9 mouse cellular contexts compared by ENCODE assay signal in the genomic region with DNA sequence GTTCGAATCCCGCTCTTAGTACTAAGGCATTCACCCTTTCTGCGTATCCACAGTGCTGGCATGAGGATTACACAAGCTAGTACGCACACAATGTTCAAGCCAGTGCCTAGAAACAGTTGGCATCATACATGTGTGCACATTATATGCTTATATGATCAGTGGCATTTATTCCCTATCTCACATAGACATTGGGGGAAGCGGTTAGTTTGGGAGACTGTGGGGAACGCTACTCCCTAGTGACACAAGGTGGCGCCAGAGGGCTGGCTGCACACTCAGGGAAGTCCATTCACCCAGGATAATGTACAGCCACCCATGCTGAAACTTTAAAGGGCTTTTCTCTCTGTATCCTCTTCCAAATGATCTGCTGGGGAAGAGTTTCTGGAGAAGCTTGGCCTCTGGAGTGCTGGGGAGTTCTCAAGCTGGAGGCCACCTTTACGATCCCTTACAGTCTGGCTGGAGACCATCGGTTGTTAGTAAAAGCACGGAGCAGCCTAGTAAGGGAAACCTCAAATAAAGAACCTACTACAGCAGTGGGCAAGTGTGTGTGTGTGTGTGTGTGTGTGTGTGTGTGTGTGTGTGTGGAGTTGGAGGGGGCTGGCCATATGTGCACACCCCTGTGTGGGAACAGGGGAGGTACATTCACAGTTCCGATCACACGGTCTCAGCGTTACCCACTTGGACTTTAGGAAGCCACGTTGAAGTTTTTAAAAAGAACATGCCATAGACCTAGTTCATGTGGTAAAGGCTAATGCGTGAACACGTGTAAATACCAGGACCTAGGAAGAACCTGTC.
DNase-seq lines count a peak whose midpoint lies in the region; ATAC-seq and TF ChIP-seq lines count a peak whose summit lies in the region.
"Had no signal": no experiment of that assay in that cellular context is flagged by ENCODE, and none has a peak within 500 bp of the region (broad histone marks: within the 10 kb centered on the region; RNA-seq: fewer than 3 reads in every experiment).

No protein-coding gene starts in this region.

- no peaks in the 10 kb centered on the region for H3K9me3 ChIP-seq in forebrain, postnatal 0 days (ENCODE audit: low read length)
- H3K9me3 ChIP-seq in hindbrain, embryonic 14.5 days (ENCODE audit: control insufficient read depth, low read length), result no peaks in the 10 kb centered on the region
- H3K9me3 ChIP-seq: heart, embryonic 13.5 days had no signal

- 76% methylated on average over 16 of the region's 16 CpGs for WGBS in forebrain, postnatal 0 days
- WGBS in hindbrain, embryonic 14.5 days, result 80% methylated on average over 16 of the region's 16 CpGs

- no peak overlapping the region for H3K4me3 ChIP-seq in forebrain, postnatal 0 days (ENCODE audit: low read depth, low read length)
- H3K4me3 ChIP-seq in hindbrain, embryonic 14.5 days (replicated peaks; ENCODE audit: low read length), result no peak overlapping the region
- H3K4me3 ChIP-seq: heart, embryonic 13.5 days had no signal

- H3K36me3 ChIP-seq in forebrain, postnatal 0 days (ENCODE audit: insufficient read depth), result no peaks in the 10 kb centered on the region
- no peaks in the 10 kb centered on the region for H3K36me3 ChIP-seq in hindbrain, embryonic 14.5 days (replicated peaks; ENCODE audit: control insufficient read depth, insufficient read depth)

- H3K27me3 ChIP-seq in forebrain, postnatal 0 days (ENCODE audit: insufficient read depth, low read length), result no peaks in the 10 kb centered on the region
- H3K27me3 ChIP-seq in hindbrain, embryonic 14.5 days (ENCODE audit: control insufficient read depth, insufficient read depth, low read length), result no peaks in the 10 kb centered on the region

- peak; percentile 91 for ATAC-seq in forebrain, postnatal 0 days
- ATAC-seq in hindbrain, embryonic 14.5 days (ENCODE audit: low FRiP score), result peak; percentile 68; the same call in 1 of the 2 replicates

- no peak overlapping the region for H3K27ac ChIP-seq in forebrain, postnatal 0 days (ENCODE audit: low read depth, low read length)
- H3K27ac ChIP-seq in hindbrain, embryonic 14.5 days, result no peak overlapping the region
- H3K27ac ChIP-seq: heart, embryonic 13.5 days had no signal

- H3K4me1 ChIP-seq in forebrain, postnatal 0 days (ENCODE audit: insufficient read depth), result peaks cover 4% of the 10 kb centered on the region
- no peaks in the 10 kb centered on the region for H3K4me1 ChIP-seq in hindbrain, embryonic 14.5 days (replicated peaks; ENCODE audit: control insufficient read depth, insufficient read depth, low read length)

- TF ChIP-seq CTCF in forebrain, postnatal 0 days (IDR thresholded peaks at IDR 0.05; ENCODE audit: low read depth), result peak; percentile 99

- no peak overlapping the region for H3K9ac ChIP-seq in forebrain, postnatal 0 days
- H3K9ac ChIP-seq in hindbrain, embryonic 14.5 days, result no peak overlapping the region
- H3K9ac ChIP-seq: heart, embryonic 13.5 days had no signal

- DNase-seq in R1 (ENCODE audit: low read depth, low spot score), result peak; percentile 64
- DNase-seq in cerebellum, adult 11-12 months, result peak; percentile 19
- DNase-seq in forebrain, postnatal 0 days, result peak; percentile 89
- peak; percentile 88 for DNase-seq in hindbrain, embryonic 14.5 days (ENCODE audit: low spot score)
- peak; percentile 51 to 75 for DNase-seq in layer of hippocampus, postnatal 25 days (ENCODE audit: extremely low spot score in 1 of 2, low spot score in 1 of 2)
- DNase-seq in lung, postnatal 25 days (ENCODE audit: low spot score), result peak; percentile 26
- peak; percentile 78 to 83 for DNase-seq in right cerebral cortex, adult 2 months (ENCODE audit: low spot score in 2 of 2)
- DNase-seq in T-cell, adult 2 months (ENCODE audit: low spot score), result no peak

- no peak overlapping the region for H3K4me2 ChIP-seq in forebrain, postnatal 0 days (ENCODE audit: low read depth)
- H3K4me2 ChIP-seq in hindbrain, embryonic 14.5 days (replicated peaks), result no peak overlapping the region
- H3K4me2 ChIP-seq: heart, embryonic 13.5 days had no signal
